In genomic region chr15:32190436-32190835, GRCm38 (mm10) we compare ENCODE assay signal across 19 mouse cellular contexts. TPM values are rescaled to one million over a fixed set of nuclear protein-coding genes. Genes with fewer than 3 reads are reported as not detected.
"Had no signal": no experiment of that assay in that cellular context is flagged by ENCODE, and none has a peak within 500 bp of the region (broad histone marks: within the 10 kb centered on the region; RNA-seq: fewer than 3 reads in every experiment).

No protein-coding gene starts in this region.

- H3K4me2 ChIP-seq: limb, embryonic 15.5 days; liver, embryonic 13.5 days; midbrain, embryonic 12.5 days; neural tube, embryonic 13.5 days had no signal

- H3K9ac ChIP-seq: limb, embryonic 15.5 days; liver, embryonic 13.5 days; midbrain, embryonic 12.5 days; neural tube, embryonic 13.5 days had no signal

- DNase-seq: layer of hippocampus, postnatal 36 days; liver, embryonic 13.5 days; lung, adult 18-20 months; right cerebral cortex, postnatal 14 days; thymus, adult 2 months; thymus, postnatal 25 days had no signal

- H3K36me3 ChIP-seq: limb, embryonic 15.5 days; liver, embryonic 13.5 days; midbrain, embryonic 12.5 days; neural tube, embryonic 13.5 days had no signal

- ATAC-seq: hindbrain, embryonic 16.5 days; inflammation-experienced regulatory T-cells, adult 6 months; midbrain, embryonic 16.5 days had no signal

- H3K4me3 ChIP-seq: limb, embryonic 15.5 days; liver, embryonic 13.5 days; midbrain, embryonic 12.5 days; neural tube, embryonic 13.5 days had no signal

- H3K4me1 ChIP-seq: limb, embryonic 15.5 days; liver, embryonic 13.5 days; midbrain, embryonic 12.5 days; neural tube, embryonic 13.5 days had no signal

- H3K27me3 ChIP-seq: limb, embryonic 15.5 days; liver, embryonic 13.5 days; midbrain, embryonic 12.5 days; neural tube, embryonic 13.5 days had no signal

- H3K27ac ChIP-seq: limb, embryonic 15.5 days; liver, embryonic 13.5 days; midbrain, embryonic 12.5 days; neural tube, embryonic 13.5 days had no signal

- H3K9me3 ChIP-seq: limb, embryonic 15.5 days; liver, embryonic 13.5 days; midbrain, embryonic 12.5 days; neural tube, embryonic 13.5 days had no signal

RNA-seq across cellular contexts. Expression of gene Tas2r119, which starts 13.3 kb away (rescaled TPM):
- total RNA-seq: layer of hippocampus, postnatal 36 days; left cerebral cortex, adult 8-10 months; left cerebral cortex, postnatal 25 days; megakaryocyte-erythroid progenitor cell, adult 5-6 weeks had no signal
- polyA plus RNA-seq: hindbrain, embryonic 16.5 days; inflammation-experienced regulatory T-cells, adult 6 months; limb, embryonic 11.5 days; liver, embryonic 13.5 days; lung, embryonic 16.5 days; midbrain, embryonic 12.5 days; midbrain, embryonic 16.5 days; neural tube, embryonic 13.5 days; testis, adult 2 months; thymus, adult 2 months; urinary bladder, adult 2 months had no signal

RNA-seq across cellular contexts. Expression of gene Sema5a, which starts 54.2 kb away (rescaled TPM):
- total RNA-seq: megakaryocyte-erythroid progenitor cell, adult 5-6 weeks had no signal
- polyA plus RNA-seq: inflammation-experienced regulatory T-cells, adult 6 months had no signal
